ENCODE assay signal across 9 mouse cellular contexts in the genomic region with DNA sequence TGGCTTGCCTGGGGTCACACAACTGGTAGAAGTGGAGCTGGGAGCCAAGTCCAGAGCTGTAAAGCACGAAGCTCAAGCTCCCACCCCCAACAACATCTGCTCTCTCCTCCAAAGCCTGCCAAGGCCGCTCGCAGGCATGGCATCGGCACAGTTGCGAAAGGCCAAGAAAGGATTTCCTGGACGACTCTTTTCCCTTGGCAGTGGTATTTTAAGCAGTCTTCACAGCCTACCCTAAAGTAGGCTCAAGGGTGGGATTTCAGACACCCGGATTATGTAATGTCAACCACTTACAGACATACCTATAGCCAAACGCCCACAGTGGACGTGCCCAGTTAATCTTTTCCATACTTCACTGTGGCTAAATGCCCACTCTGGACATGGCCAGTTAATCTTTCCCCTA.
DNase-seq lines count a peak whose midpoint lies in the region; ATAC-seq and TF ChIP-seq lines count a peak whose summit lies in the region.
"Had no signal": no experiment of that assay in that cellular context is flagged by ENCODE, and none has a peak within 500 bp of the region (broad histone marks: within the 10 kb centered on the region; RNA-seq: fewer than 3 reads in every experiment).

No protein-coding gene starts in this region.

- H3K27ac ChIP-seq in layer of hippocampus, adult 2 months: no peak overlapping the region

- peak; percentile 17 to 21 for DNase-seq in layer of hippocampus, adult 2 months (ENCODE audit: low spot score in 2 of 2)
- DNase-seq in layer of hippocampus, adult 9-10 months (ENCODE audit: low spot score): no peak
- peak; percentile 91 for DNase-seq in adipocyte (ENCODE audit: low spot score)
- peak; percentile 68 for DNase-seq in adrenal gland, postnatal 14 days
- peak; percentile 5 for DNase-seq in layer of hippocampus, adult 9-11 months
- no peak for DNase-seq in retina, postnatal 1 day
- DNase-seq: heart, postnatal 14 days; kidney, adult 18-20 months had no signal

- H3K4me3 ChIP-seq in layer of hippocampus, adult 2 months: no peak overlapping the region

- ATAC-seq in monocyte, adult 5-6 weeks (replicated peaks; ENCODE audit: insufficient number of reproducible peaks, low FRiP score, low TSS enrichment, poor library complexity, severe bottlenecking): no peak

- TF ChIP-seq CTCF in layer of hippocampus, adult 2 months (conservative IDR thresholded peaks at IDR 0.05): no peak

Comparison
In these comparisons a context has a peak if more than half of its experiments do, and no peak if none do; other contexts are left out.
1. DNase-seq: peak in layer of hippocampus, adult 2 months (2 of 2), adipocyte (single experiment), adrenal gland, postnatal 14 days (single experiment) and layer of hippocampus, adult 9-11 months (single experiment); none in layer of hippocampus, adult 9-10 months (single experiment) and retina, postnatal 1 day (single experiment).